Mouse (Mus musculus) left cerebral cortex, adult 9 months (tissue): Measurements from ENCODE around the gene Fn3krp.

ENCODE experiments used
- DNase-seq, 2 experiments: peaks; one replicate each; pipeline ENCODE4 v3.0.0; 2022; ENCODE audit warnings: low spot score in 2 of 2

Fn3krp gene

GRCm38 (mm10) chr11:121442076-121442475, 20.9 kb downstream of the Fn3krp start:
- no peak for DNase-seq

- no peak for DNase-seq
Measured at GRCm38 (mm10) chr11:121451216-121451726, 30.1 kb downstream of the Fn3krp start.

GRCm38 (mm10) chr11:121451753-121452635, 30.8 kb downstream of the Fn3krp start, which contains the start of gene Tbcd:
TSS of gene Tbcd (plus strand) at chr11:121451949.
- peak; percentile 93 to 98 for DNase-seq

DNA sequence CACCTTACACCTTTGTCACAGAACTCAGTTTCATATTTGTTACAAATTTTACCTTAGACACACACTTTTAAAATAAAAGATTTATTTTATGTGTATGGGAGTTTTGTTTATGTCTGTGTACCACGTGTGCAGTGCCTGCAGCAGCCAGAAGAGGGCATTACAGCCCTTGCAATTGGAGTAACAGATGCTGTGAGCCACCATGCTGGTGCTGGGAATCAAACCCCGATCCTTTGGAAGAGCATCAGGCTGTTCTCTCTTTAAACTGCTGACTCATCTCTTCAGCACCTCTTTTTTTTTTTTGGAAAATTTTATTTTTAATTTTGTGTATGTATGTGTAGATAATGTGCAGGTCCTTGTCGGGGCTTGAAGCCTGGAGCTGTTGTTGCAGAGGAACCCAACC, 36.7 kb downstream of the Fn3krp start:
- DNase-seq, result no peak

DNA sequence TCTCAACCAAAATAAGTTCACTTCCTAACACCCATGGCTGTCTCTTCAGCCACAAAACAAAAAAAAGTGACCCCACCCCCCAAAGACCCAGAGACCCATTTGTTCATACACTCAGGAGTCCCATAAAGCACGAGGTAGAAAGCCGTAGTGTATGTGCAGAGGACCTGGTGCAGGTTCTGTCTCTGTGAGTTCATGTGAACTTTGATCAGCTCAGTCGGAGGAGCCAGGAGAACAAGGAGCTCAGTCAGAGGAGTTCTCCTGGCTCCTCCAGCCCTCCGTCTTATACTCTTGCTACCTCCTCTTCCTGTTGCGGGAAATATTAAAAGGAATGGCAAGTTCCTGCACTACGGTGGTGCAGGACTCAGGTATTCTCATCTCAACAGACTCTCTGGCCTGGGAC, 46.2 kb downstream of the Fn3krp start:
- DNase-seq, result no peak

- no peak for DNase-seq
Measured at GRCm38 (mm10) chr11:121474831-121475230, 53.6 kb downstream of the Fn3krp start.

GRCm38 (mm10) chr11:121475699-121476415, 54.7 kb downstream of the Fn3krp start:
- DNase-seq, result peak in 1 of 2 experiments; percentile 68

DNA sequence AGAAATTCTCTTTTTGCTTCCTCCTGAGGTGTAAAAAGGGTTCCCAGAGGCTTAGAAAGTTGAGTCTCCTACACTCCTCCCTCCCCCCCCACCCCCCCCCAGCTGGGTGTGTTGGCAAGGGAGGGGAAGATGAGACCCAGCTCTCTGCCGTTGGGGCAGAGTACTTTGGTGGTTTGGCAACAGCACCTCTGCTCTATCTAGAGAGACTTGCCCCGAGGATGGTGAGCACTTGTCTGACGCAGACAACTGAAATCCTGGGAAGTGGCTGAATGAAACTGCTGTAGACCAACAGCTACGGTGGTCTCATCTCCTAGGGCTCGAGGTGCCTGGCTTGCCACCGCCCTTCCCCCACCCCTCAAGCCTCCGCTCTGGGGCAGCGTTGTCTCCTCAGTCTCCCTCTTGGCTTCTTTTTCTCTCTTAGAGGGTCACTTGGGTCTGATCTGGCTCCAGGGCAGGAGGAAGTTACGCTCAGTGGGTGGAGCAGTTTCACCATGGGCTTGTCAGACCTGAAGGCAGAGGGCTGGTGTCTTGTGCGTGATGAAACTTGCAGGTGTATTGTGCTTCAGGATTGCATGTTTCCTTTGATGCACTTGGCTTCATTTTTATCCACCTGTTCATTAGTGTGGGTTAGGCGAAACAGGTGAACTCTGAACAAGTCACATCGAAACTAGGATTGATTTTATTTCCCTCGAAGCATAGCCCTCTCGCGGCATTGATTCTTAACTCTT, 58.4 kb downstream of the Fn3krp start:
- DNase-seq, result no peak
